Mouse (Mus musculus) forebrain, postnatal 0 days (tissue): ENCODE measurements around the gene Kctd17. TPM values are rescaled to one million over a fixed set of nuclear protein-coding genes. Genes with fewer than 3 reads are reported as not detected.

ENCODE experiments used
- ATAC-seq: fragments of 200-750 bp; cut with Nextera tagmentation; 2 replicates; pipeline ENCODE4 v1.8.0; 2017; ENCODE audit warnings: mild to moderate bottlenecking, moderate library complexity
- DNase-seq: peaks from one replicate; pipeline ENCODE4 v3.0.0-alpha.2; 2015
- H3K27ac ChIP-seq: fragments of 300-500 bp; sonication (generic); 2 replicates; pipeline ENCODE4 v1.5.1; 2014; ENCODE audit warnings: low read depth, mild to moderate bottlenecking, antibody characterized with exemption, low read length, moderate library complexity, mixed read lengths
- H3K27me3 ChIP-seq: fragments of 300-500 bp; sonication (generic); 2 replicates; pipeline ENCODE4 v1.6.1; 2014; ENCODE audit warnings: mild to moderate bottlenecking, low read length, mixed read lengths; ENCODE audit not compliant: insufficient read depth
- H3K36me3 ChIP-seq: fragments of 300-500 bp; sonication (generic); 2 replicates; pipeline ENCODE4 v1.6.1; 2014; ENCODE audit warnings: mild to moderate bottlenecking, moderate library complexity; ENCODE audit not compliant: insufficient read depth
- H3K4me1 ChIP-seq: fragments of 300-500 bp; sonication (generic); 2 replicates; pipeline ENCODE4 v1.6.1; 2014; ENCODE audit warnings: antibody characterized with exemption; ENCODE audit not compliant: insufficient read depth
- H3K4me2 ChIP-seq: fragments of 300-500 bp; sonication (generic); 2 replicates; pipeline ENCODE4 v1.6.1; 2014; ENCODE audit warnings: low read depth, mild to moderate bottlenecking, moderate library complexity
- H3K4me3 ChIP-seq: fragments of 300-500 bp; sonication (generic); 2 replicates; pipeline ENCODE4 v1.5.1; 2014; ENCODE audit warnings: low read depth, low read length, mixed read lengths
- H3K9ac ChIP-seq: fragments of 300-500 bp; sonication (generic); 2 replicates; pipeline ENCODE4 v1.6.1; 2014; ENCODE audit warnings: mild to moderate bottlenecking
- H3K9me3 ChIP-seq: fragments of 300-500 bp; sonication (generic); 2 replicates; pipeline ENCODE4 v1.6.1; 2016; ENCODE audit warnings: low read length
- CTCF ChIP-seq: sonication (generic); IDR thresholded peaks from 2 replicates; pipeline ENCODE4 v1.5.1; 2016; ENCODE audit warnings: antibody characterized with exemption, control low read depth, low read depth
- WGBS: fragments of 180-500 bp; shearing (Covaris S2); extraction: QIAGEN DNeasy Blood & Tissue Kit; methylation state at CpG from one replicate; pipeline ENCODE4 v1.1.7; 2014; 5-methylcytosine and 5-hydroxymethylcytosine counted together
- polyA plus RNA-seq: library from polyadenylated mRNA; unstranded; fragments of >200 nt; fragmentation: Nextera tagmentation; extraction: Ambion mirVana; gene quantifications from 2 replicates; pipeline ENCODE4 v1.2.1, GENCODE M21; 2015
- total RNA-seq: library from RNA; depleted of rRNA; stranded (reverse); fragments of >200 nt; gene quantifications from 2 replicates; pipeline ENCODE4 v1.2.3, GENCODE M21; 2014; rRNA removed

The Kctd17 gene
- total RNA-seq (148 and 153 TPM in 2 replicates), polyA plus RNA-seq (146 and 152 TPM in 2 replicates)

DNA sequence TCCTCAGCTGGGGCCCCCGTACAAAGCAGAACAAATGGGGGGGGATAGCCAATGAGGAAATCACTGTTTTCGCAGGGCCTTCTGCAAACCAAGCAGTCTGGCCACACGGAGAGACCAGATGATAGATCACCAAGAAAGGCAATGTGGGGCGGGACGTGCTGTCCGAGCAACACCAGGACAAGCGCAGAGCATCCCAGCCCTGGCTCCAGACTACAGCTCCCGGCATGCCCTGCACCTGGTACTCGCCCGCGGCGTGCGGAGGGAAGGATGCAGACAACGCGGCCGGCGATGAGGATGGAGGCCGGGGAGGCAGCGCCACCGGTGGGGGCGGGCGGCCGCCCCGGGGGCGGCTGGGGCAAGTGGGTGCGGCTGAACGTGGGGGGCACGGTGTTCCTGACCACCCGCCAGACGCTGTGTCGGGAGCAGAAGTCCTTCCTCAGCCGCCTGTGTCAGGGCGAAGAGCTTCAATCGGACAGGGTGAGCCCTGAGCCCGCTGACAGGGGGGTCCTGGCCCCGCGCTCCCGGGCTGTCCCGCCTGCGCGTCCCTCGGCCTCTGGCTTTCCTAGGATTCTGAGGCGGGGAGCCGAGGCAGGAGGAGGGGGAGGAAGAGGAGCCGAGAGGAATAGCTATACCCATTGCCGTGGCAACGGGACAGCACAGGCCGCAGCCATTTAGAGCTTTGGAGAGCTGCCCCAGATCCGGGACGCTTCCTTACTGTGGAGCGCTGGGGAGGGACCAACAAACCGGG, at the start of gene Kctd17:
TSS of gene Kctd17 (plus strand) at position 174 of the 748 bp plus-strand sequence.
- WGBS = 4% methylated on average over 52 of the region's 52 CpGs
- Histone ChIP-seq H3K9me3 (no peaks in the 10 kb centered on the region), H3K36me3 (peaks cover 14% of the 10 kb centered on the region), H3K4me2 (peak within 1 kb of the TSS; percentile 84), H3K27me3 (no peaks in the 10 kb centered on the region), H3K9ac (peak within 1 kb of the TSS; percentile 85), H3K27ac (peak within 1 kb of the TSS; percentile 54), H3K4me3 (peak within 1 kb of the TSS; percentile 71), H3K4me1 (peaks cover 12% of the 10 kb centered on the region)
- no peak for TF ChIP-seq CTCF
- peak; percentile 93 for ATAC-seq
- peak; percentile 81 for DNase-seq

DNA sequence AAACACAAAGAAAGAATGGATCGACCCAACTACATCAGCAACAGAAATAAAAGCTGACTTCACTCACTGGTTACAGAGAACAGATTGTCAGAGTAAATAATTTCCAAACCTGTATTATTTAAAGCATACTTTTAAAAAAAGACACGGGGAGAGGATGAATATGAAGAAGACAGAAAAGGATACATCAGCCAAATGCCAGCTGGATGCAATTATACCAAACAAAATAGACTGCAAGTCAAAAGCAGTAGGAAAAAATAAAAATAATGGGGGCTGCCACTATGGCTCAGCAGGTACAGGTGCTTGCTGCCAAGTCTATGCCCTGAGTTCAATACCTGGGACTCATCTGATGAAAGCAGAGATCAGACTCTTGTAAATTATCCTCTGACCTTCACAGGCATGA, 48.2 kb upstream of the Kctd17 start:
- WGBS = 50% methylated on average over 2 of the region's 2 CpGs
- no peak for TF ChIP-seq CTCF
- DNase-seq (no peak), ATAC-seq (no peak)
- Histone ChIP-seq H3K9me3 (no peaks in the 10 kb centered on the region), H3K4me2 (no peak overlapping the region), H3K4me3 (no peak overlapping the region), H3K9ac (no peak overlapping the region), H3K27ac (no peak overlapping the region), H3K27me3 (no peaks in the 10 kb centered on the region), H3K4me1 (no peaks in the 10 kb centered on the region), H3K36me3 (no peaks in the 10 kb centered on the region)

DNA sequence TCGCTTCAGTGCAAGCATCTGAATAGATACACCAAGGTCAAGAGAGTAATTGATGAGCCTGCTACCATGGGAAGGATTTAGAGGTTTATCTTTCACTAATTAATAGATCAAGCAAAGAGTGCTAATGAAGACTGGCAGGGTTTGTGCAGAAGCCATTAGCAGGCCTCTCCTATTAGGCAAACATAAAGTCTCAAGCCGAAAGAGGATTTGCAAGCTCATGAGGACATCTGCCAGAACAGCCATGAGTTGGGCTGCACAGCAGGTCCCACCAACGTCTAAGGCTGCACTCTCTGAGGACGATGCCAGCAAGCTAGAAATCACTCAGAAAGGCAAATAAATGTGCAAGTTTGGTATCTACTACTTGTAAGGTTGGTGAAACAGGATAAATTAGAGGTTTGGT, 47.6 kb upstream of the Kctd17 start:
- 25% methylated on average over 4 of the region's 4 CpGs for WGBS
- Histone ChIP-seq H3K4me2 (no peak overlapping the region), H3K27ac (no peak overlapping the region), H3K4me1 (no peaks in the 10 kb centered on the region), H3K4me3 (no peak overlapping the region), H3K9me3 (no peaks in the 10 kb centered on the region), H3K27me3 (no peaks in the 10 kb centered on the region), H3K36me3 (no peaks in the 10 kb centered on the region), H3K9ac (no peak overlapping the region)
- no peak for TF ChIP-seq CTCF
- no peak for ATAC-seq
- peak; percentile 35 for DNase-seq

DNA sequence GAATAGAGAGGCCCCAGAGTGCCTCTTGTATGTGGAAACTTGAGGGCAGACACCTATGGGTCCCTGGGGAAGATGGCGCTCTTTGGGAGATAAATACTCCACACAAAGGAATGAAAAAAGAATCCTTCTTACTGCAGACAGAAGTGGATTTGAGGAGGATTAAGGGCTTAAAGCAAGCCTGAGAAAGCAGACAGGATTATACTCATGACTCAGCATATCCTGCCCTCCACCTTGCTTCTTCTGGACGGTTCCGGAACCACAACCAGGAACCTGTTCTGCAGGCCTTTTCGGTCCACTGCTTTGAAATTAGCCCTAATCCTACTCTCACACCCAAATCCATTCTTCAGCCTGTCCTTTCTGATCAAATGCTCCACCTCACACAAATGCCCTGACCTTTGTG, 46.2 kb upstream of the Kctd17 start:
- no peak for ATAC-seq
- H3K27ac ChIP-seq = no peak overlapping the region
- H3K36me3 ChIP-seq = no peaks in the 10 kb centered on the region
- H3K4me2 ChIP-seq = no peak overlapping the region
- no peak overlapping the region for H3K4me3 ChIP-seq
- H3K27me3 ChIP-seq = no peaks in the 10 kb centered on the region
- H3K9me3 ChIP-seq = no peaks in the 10 kb centered on the region
- 81% methylated on average over 4 of the region's 4 CpGs for WGBS
- no peak for TF ChIP-seq CTCF
- no peaks in the 10 kb centered on the region for H3K4me1 ChIP-seq
- H3K9ac ChIP-seq = no peak overlapping the region
- DNase-seq = no peak

DNA sequence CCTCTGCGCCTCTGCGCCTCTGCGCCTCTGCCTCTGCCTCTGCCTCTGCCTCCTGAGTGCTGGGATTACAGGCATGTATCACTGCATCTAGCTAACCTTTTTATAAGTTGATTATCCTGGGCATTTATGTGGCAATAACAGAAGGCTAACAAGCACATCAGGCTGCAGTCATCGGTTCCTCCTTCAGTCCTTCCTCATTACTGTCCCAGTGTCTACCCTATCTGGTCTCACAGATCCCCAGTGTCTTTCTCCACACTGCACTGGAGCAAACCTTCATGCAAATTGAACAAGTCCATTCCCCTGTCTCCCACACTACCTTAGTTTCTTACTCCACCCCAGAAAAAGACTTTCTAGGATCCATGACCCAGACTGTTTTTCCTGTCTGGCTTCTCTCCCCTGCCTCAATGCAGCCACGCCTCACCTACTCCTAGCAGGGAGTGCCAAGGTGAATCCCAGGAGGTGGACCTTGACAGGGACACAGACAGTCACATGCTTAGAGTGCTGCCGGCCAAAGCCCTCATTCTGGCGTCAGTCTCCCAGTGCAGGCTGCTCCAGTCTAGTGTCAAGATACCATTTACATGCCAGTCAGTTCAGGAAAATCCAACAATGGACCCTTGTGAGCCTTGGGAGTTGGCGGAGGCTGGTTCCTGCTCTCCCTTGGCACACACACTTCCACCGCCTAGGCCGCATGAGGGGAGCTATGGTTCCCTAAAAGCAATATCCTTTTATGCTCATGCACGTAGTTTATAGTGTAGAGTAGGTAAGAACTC, 44.7 kb upstream of the Kctd17 start:
- ATAC-seq (peak; percentile 94), DNase-seq (peak; percentile 69)
- WGBS = 53% methylated on average over 11 of the region's 11 CpGs

DNA sequence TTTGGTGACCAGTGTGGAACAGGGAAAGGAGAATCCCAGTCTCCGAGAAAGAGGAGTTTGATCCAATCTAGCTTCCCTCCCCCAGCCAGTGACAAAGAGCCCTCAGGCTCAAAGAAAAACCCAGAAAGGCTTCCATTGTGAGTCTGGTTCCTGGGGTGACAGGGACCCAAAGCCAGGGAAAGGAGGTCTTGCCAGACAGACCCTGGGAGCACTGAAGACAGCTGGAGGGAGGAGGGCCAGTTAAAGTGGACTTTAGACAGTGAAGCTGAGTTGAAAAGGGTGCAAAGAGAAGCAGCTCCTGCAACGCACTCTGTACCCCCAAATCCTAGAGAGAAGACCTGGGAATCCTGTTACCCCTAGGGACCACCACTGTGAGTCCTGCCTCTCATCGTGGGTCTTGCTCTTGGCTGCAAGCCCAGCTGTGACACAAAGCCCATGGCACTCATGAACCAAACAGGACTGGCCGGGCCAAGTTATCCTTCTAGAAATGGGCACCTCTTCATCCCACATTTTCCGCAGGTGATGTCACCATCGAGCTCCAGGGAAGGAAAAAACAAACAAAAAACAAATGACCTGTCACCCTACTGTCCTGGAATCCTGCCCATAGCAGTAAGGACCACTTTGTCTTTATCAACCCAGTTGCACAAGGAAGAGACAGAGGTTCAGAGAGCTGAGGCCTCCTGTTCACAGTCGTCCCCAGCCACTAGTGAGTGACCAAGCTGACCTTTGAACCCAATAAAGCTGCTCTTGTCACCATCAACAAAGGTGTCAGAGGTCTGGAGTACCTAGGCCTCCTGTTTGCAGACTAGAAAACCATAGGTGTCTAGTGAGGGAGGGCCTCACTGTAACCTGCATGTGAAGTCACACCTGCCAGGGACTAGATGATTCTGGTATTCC, 43.9 kb upstream of the Kctd17 start:
- H3K9ac ChIP-seq = no peak overlapping the region
- peak overlapping the region; percentile 69 for H3K27ac ChIP-seq
- no peaks in the 10 kb centered on the region for H3K4me1 ChIP-seq
- TF ChIP-seq CTCF = no peak
- H3K4me2 ChIP-seq = no peak overlapping the region
- ATAC-seq (peak; percentile 70), DNase-seq (peak; percentile 68)
- H3K9me3 ChIP-seq = no peaks in the 10 kb centered on the region
- H3K36me3 ChIP-seq = no peaks in the 10 kb centered on the region
- 27% methylated on average over 7 of the region's 7 CpGs for WGBS
- H3K27me3 ChIP-seq = no peaks in the 10 kb centered on the region
- no peak overlapping the region for H3K4me3 ChIP-seq

More for the DNA sequence above, 44.7 kb upstream of the Kctd17 start:
- Histone ChIP-seq H3K27ac (peak overlapping the region; percentile 69), H3K4me2 (no peak overlapping the region), H3K9ac (no peak overlapping the region), H3K27me3 (no peaks in the 10 kb centered on the region), H3K4me1 (no peaks in the 10 kb centered on the region), H3K4me3 (no peak overlapping the region), H3K9me3 (no peaks in the 10 kb centered on the region), H3K36me3 (no peaks in the 10 kb centered on the region)
- no peak for TF ChIP-seq CTCF
